Mouse (Mus musculus) thymus, adult 2 months (tissue): Measurements from ENCODE around the gene Arhgap31.

Experiments used
- CTCF ChIP-seq: fragments of 200-500 bp; IDR thresholded peaks from 2 replicates; pipeline ENCODE4 v1.5.1; 2012; ENCODE audit warnings: mild to moderate bottlenecking, control low read depth, low read length, moderate library complexity, borderline replicate concordance; ENCODE audit not compliant: control insufficient read depth, poor library complexity, insufficient read depth; ENCODE audit errors: extremely low read depth
- POLR2A ChIP-seq: fragments of 200-500 bp; IDR thresholded peaks from 2 replicates; pipeline ENCODE4 v1.6.1; 2012; ENCODE audit warnings: mild to moderate bottlenecking, low read length, control low read depth, moderate library complexity; ENCODE audit not compliant: control insufficient read depth, poor library complexity, insufficient read depth; ENCODE audit errors: extremely low read depth

DNA sequence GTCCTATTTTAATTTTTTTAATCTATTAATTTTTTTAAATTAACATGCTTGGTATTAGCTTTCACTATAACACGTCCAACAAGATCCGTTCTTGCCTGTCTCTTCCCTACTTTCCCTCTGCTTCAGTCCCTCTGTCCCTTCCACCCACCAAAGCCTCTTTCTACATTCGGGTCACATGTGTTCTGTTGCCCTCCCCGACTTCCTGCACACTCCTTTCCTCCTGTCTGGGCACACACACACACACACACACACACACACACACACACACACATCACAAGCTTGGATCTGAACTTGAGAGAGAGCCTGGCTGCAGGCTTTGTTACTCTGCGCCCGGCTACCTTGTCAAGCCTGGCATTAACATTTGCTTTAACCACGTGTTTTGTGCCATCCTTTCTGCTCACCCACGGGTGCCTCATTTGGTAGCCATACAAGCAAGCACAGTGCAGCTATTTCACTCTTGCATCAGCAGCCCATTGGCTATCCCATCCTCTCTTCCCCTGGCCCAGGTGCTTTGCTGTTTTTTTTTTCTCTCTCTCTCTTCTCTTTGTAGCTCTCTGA, 77.2 kb downstream of the Arhgap31 start:
- TF ChIP-seq CTCF (no peak), POLR2A (no peak)
